Mouse (Mus musculus) liver, postnatal 0 days (tissue): ENCODE measurements around the gene Rsph3a.
"Not testable (repeated sequence)": the region's sequence is repeated elsewhere in the genome, so short reads cannot be mapped to it uniquely, and the experiment has no call there.

Experiments
- CTCF ChIP-seq: sonication (generic); IDR thresholded peaks from 2 replicates; pipeline ENCODE4 v1.5.1; 2016; ENCODE audit warnings: antibody characterized with exemption, low read depth
- EP300 ChIP-seq: IDR thresholded peaks from 2 replicates; pipeline ENCODE4 v1.6.1; 2016; ENCODE audit warnings: antibody characterized with exemption, low read depth, mild to moderate bottlenecking

GRCm38 (mm10) chr17:7983484-7983883 is 38.1 kb downstream of the Rsph3a start:
- TF ChIP-seq EP300, CTCF: not testable (repeated sequence)
